Mouse (Mus musculus) right cerebral cortex, postnatal 10 days (tissue): ENCODE data around the gene Aurka.

ENCODE experiments used
- DNase-seq, 2 experiments: peaks; one replicate each; pipeline ENCODE4 v3.0.0; 2021; ENCODE audit warnings: low spot score in 2 of 2

Gene Aurka

GRCm38 (mm10) chr2:172329179-172329578 is 41.2 kb downstream of the Aurka start:
- DNase-seq, result peak; percentile 86 to 90

DNA sequence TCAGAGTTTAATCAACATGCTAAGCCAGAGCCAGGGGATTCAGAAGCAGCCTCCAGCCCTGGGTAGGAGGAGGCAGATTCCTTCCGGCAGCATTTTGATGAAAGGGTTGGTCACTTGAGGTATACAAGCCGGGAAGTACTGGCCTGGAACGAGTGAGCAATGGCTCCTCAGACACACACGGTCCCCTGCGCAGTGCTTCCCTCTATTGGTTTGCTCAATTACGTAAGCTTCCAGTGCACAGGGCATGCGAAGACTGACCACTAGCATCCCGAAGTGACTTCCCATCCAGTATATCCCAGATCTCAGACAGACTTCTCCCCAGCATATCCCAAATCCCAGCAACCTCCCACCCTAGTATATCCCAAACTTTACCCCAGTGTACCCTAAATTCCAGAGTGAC is 42.1 kb downstream of the Aurka start:
- DNase-seq, result no peak

DNA sequence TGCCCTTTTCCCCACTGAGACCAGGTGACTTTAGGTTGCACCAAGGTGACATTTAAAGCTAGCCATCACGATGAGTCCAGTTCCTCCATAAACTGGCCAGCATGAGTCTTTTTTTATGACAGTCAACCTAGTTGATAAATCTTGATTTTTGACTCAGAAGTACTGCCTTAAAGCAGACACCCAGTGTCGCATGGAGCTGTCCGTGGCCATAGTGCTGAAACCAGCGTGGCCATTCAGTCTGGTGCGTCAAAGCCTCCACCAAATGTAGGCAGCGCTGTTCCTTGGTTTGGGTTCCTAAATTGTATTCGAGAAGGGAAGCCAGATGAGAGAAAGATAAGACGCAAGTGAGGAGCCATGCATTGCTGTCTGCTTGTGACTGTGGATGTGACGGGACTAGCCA is 49.5 kb downstream of the Aurka start:
- peak in 1 of 2 experiments; percentile 56 for DNase-seq

GRCm38 (mm10) chr2:172311731-172312130 is 58.6 kb downstream of the Aurka start:
- DNase-seq, result no peak

DNA sequence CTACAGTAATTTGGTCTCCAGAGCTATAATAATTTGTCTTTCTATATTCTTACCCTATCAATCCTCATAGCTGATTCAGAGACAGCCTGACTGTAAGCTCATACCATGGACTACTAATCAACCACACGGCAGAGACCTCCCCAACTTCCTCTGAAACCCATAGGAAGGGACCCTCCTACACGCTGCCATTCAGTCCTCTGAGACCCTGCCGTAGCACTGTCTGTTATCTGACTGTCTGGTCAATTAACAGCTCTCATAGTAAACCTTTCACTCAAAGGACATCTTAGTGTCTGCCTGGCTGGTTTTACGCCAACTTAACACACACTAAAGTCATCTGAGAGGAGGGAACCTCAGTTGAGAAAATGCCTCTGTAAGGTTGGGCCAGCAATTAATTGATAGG is 63.8 kb downstream of the Aurka start:
- no peak for DNase-seq
